Mouse (Mus musculus) limb, embryonic 12.5 days (tissue): ENCODE results near the gene Unk. TPM values are rescaled to one million over a fixed set of nuclear protein-coding genes. Genes with fewer than 3 reads are reported as not detected.
"Not testable (repeated sequence)": the region's sequence is repeated elsewhere in the genome, so short reads cannot be mapped to it uniquely, and the experiment has no call there.

Experiments
- ATAC-seq: fragments of 200-750 bp; cut with Nextera tagmentation; 2 replicates; pipeline ENCODE4 v1.8.0; 2017; ENCODE audit warnings: low read depth, moderate TSS enrichment; ENCODE audit not compliant: insufficient number of reproducible peaks, insufficient read depth, low FRiP score, low TSS enrichment
- H3K27ac ChIP-seq: fragments of 300-500 bp; sonication (generic); 2 replicates; pipeline ENCODE4 v1.5.1; 2016; ENCODE audit warnings: mild to moderate bottlenecking, moderate library complexity
- H3K27me3 ChIP-seq: fragments of 300-500 bp; sonication (generic); 2 replicates; pipeline ENCODE4 v1.6.1; 2016; ENCODE audit warnings: mild to moderate bottlenecking, moderate library complexity
- H3K36me3 ChIP-seq: fragments of 300-500 bp; sonication (generic); 2 replicates; pipeline ENCODE4 v1.6.1; 2016; ENCODE audit warnings: mild to moderate bottlenecking, moderate library complexity
- H3K4me1 ChIP-seq: fragments of 300-500 bp; sonication (generic); replicated peaks from 2 replicates; pipeline ENCODE4 v1.6.1; 2016
- H3K4me2 ChIP-seq: fragments of 300-500 bp; sonication (generic); 2 replicates; pipeline ENCODE4 v1.6.1; 2016; ENCODE audit warnings: mild to moderate bottlenecking, moderate library complexity
- H3K4me3 ChIP-seq: fragments of 300-500 bp; sonication (generic); replicated peaks from 2 replicates; pipeline ENCODE4 v1.5.1; 2016; ENCODE audit warnings: mild to moderate bottlenecking
- H3K9ac ChIP-seq: fragments of 300-500 bp; sonication (generic); replicated peaks from 2 replicates; pipeline ENCODE4 v1.6.1; 2016; ENCODE audit warnings: mild to moderate bottlenecking, moderate library complexity
- H3K9me3 ChIP-seq: fragments of 300-500 bp; sonication (generic); 2 replicates; pipeline ENCODE4 v1.6.1; 2016; ENCODE audit warnings: mild to moderate bottlenecking, moderate library complexity
- WGBS: fragments of 180-500 bp; shearing (Covaris S2); methylation state at CpG from one replicate; pipeline ENCODE4 v1.1.7; 2016; 5-methylcytosine and 5-hydroxymethylcytosine counted together
- polyA plus RNA-seq: library from polyadenylated mRNA; unstranded; fragments of >200 nt; fragmentation: Nextera tagmentation; extraction: Ambion mirVana; gene quantifications from 2 replicates; pipeline ENCODE4 v1.2.1, GENCODE M21; 2016

Unk gene
- polyA plus RNA-seq, 1 experiment from 2014 or later = 50.0 TPM

GRCm38 (mm10) chr11:116081081-116081480 is 51.0 kb downstream of the Unk start:
- Histone ChIP-seq H3K4me1 (peaks cover 25% of the 10 kb centered on the region), H3K27ac (no peak overlapping the region), H3K4me3 (no peak overlapping the region), H3K36me3 (peaks cover 59% of the 10 kb centered on the region), H3K9me3 (no peaks in the 10 kb centered on the region), H3K9ac (no peak overlapping the region), H3K4me2 (no peak overlapping the region), H3K27me3 (no peaks in the 10 kb centered on the region)
- ATAC-seq = no peak
- WGBS = 72% methylated on average over 6 of the region's 6 CpGs

GRCm38 (mm10) chr11:116083096-116083672 is 53.1 kb downstream of the Unk start:
- no peak overlapping the region for H3K4me3 ChIP-seq
- H3K9ac ChIP-seq = no peak overlapping the region
- H3K4me1 ChIP-seq = peaks cover 23% of the 10 kb centered on the region
- H3K9me3 ChIP-seq = no peaks in the 10 kb centered on the region
- no peak for ATAC-seq
- 90% methylated on average over 14 of the region's 14 CpGs for WGBS
- H3K36me3 ChIP-seq = peaks cover 59% of the 10 kb centered on the region
- no peak overlapping the region for H3K4me2 ChIP-seq
- H3K27ac ChIP-seq = no peak overlapping the region
- no peaks in the 10 kb centered on the region for H3K27me3 ChIP-seq

- no peaks in the 10 kb centered on the region for H3K27me3 ChIP-seq
- WGBS = 93% methylated on average over 6 of the region's 6 CpGs
- H3K4me1 ChIP-seq = peaks cover 20% of the 10 kb centered on the region
- peaks cover 53% of the 10 kb centered on the region for H3K36me3 ChIP-seq
- no peak overlapping the region for H3K4me3 ChIP-seq
- ATAC-seq = no peak
- no peak overlapping the region for H3K27ac ChIP-seq
- H3K9ac ChIP-seq = no peak overlapping the region
- H3K4me2 ChIP-seq = no peak overlapping the region
- no peaks in the 10 kb centered on the region for H3K9me3 ChIP-seq
Measured at GRCm38 (mm10) chr11:116084166-116084565, 54.0 kb downstream of the Unk start.

DNA sequence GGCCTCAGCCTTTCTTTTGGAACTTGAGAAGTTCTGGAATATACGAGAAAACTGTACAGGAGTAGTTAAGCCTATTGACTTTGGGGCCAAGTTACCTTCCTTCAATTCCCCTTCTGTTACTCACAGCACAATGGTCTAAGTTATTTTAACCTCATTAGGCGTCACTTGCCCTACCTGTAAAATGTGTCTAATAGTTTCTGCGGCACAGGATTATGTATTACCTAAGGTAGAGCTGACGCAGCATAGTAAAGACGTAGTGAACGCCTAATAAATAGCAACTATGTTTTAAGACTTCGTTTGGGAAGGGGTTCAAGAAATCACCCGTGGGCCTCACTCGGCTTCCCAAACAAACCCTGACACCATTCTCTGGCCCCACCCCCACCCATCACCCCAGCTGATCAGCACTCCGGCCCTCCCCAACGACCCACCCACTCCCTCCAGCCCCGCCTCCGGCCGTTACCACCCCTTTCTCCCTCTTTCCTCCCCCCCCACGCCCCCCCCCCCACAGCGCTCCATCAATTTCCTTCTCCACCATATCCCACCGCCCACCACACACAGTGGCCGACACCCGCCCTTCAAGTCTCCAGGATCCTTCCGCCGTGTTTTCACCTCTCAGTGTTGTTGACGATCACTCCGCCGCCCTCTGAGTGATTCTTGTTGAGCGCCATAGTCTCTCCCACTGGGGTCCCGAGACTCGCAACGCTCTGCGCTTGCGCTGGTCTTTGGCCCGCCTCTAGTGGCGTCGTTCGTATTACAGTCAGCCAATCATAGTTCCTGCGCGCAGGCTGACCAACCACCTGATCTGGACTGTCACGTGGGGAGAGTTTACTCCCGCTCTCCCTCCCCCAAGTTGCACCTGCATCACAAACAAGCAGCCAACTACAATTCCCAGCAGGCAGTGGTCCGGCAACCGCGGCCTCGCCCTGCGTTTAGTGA is 56.4 kb downstream of the Unk start, which contains the start of gene Wbp2:
Gene Wbp2, minus strand, starts transcription at position 738 of the 936 bp plus-strand sequence.
- WGBS = 4% methylated on average over 37 of the region's 43 CpGs
- H3K27ac ChIP-seq = peak within 1 kb of the TSS; percentile 60

GRCm38 (mm10) chr11:116087194-116088130 is 57.3 kb downstream of the Unk start:
- H3K36me3 ChIP-seq = peaks cover 20% of the 10 kb centered on the region
- peaks cover 18% of the 10 kb centered on the region for H3K4me1 ChIP-seq
- H3K9ac ChIP-seq = peak overlapping the region; percentile 13; the same call in 1 of the 2 replicates
- H3K4me3 ChIP-seq = peak overlapping the region; percentile 51
- H3K27ac ChIP-seq = peak overlapping the region; percentile 60
- peak overlapping the region; percentile 57 for H3K4me2 ChIP-seq
- H3K9me3 ChIP-seq = no peaks in the 10 kb centered on the region
- WGBS = 3% methylated on average over 31 of the region's 31 CpGs
- peak; percentile 62 for ATAC-seq
- no peaks in the 10 kb centered on the region for H3K27me3 ChIP-seq

More for the DNA sequence above, 56.4 kb downstream of the Unk start, which contains the start of gene Wbp2:
- ATAC-seq = peak; percentile 94
- peak within 1 kb of the TSS; percentile 57 for H3K4me2 ChIP-seq
- no peaks in the 10 kb centered on the region for H3K27me3 ChIP-seq
- H3K4me1 ChIP-seq = peaks cover 18% of the 10 kb centered on the region
- H3K36me3 ChIP-seq = peaks cover 30% of the 10 kb centered on the region
- H3K9ac ChIP-seq = peak within 1 kb of the TSS; percentile 48
- no peaks in the 10 kb centered on the region for H3K9me3 ChIP-seq
- H3K4me3 ChIP-seq = peak within 1 kb of the TSS; percentile 51

DNA sequence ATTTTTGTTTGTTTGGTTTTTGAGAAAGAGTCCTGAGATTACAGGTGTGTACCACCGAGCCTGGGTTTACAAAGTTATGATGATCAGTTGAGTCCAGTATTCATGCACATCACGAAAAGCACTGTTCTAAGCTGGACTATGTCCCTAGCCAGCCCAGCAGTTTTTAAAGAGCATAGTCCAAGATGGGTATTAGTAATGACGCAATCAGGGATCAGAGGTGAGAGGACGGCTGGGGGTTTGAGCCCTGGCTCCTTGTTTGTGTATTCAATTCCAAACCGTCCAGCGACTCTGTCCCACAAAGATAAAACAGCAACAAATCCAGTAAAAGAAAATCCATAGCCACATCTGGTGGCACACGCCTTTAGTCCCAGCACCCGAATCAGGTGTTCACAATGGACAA is 58.1 kb downstream of the Unk start:
- Histone ChIP-seq H3K27ac (no peak overlapping the region), H3K4me3 (no peak overlapping the region), H3K4me2 (peak overlapping the region; percentile 57), H3K9me3 (no peaks in the 10 kb centered on the region), H3K27me3 (no peaks in the 10 kb centered on the region), H3K4me1 (peaks cover 18% of the 10 kb centered on the region), H3K36me3 (peaks cover 15% of the 10 kb centered on the region), H3K9ac (peak overlapping the region; percentile 13; the same call in 1 of the 2 replicates)
- ATAC-seq = no peak
- 85% methylated on average over 8 of the region's 8 CpGs for WGBS

- Histone ChIP-seq H3K27ac (no peak overlapping the region), H3K9me3 (no peaks in the 10 kb centered on the region), H3K9ac (no peak overlapping the region), H3K36me3 (peaks cover 8% of the 10 kb centered on the region), H3K4me1 (peaks cover 18% of the 10 kb centered on the region), H3K4me2 (no peak overlapping the region), H3K4me3 (no peak overlapping the region), H3K27me3 (no peaks in the 10 kb centered on the region)
- WGBS = 87% methylated on average over 11 of the region's 11 CpGs
- ATAC-seq = no peak
Measured at GRCm38 (mm10) chr11:116088741-116089394, 58.7 kb downstream of the Unk start.

- no peak overlapping the region for H3K9ac ChIP-seq
- ATAC-seq = no peak
- H3K36me3 ChIP-seq = peaks cover 2% of the 10 kb centered on the region; the same call in 1 of the 2 replicates
- no peaks in the 10 kb centered on the region for H3K27me3 ChIP-seq
- no peak overlapping the region for H3K4me2 ChIP-seq
- H3K9me3 ChIP-seq = no peaks in the 10 kb centered on the region
- peaks cover 18% of the 10 kb centered on the region for H3K4me1 ChIP-seq
- 89% methylated on average over 6 of the region's 6 CpGs for WGBS
- no peak overlapping the region for H3K4me3 ChIP-seq
- H3K27ac ChIP-seq = no peak overlapping the region
Measured at GRCm38 (mm10) chr11:116089545-116089944, 59.4 kb downstream of the Unk start.

GRCm38 (mm10) chr11:116091591-116091990 is 61.5 kb downstream of the Unk start:
- H3K27ac ChIP-seq = no peak overlapping the region
- 85% methylated on average over 6 of the region's 6 CpGs for WGBS
- no peak for ATAC-seq
- peaks cover 10% of the 10 kb centered on the region for H3K4me1 ChIP-seq
- H3K9ac ChIP-seq = no peak overlapping the region
- H3K9me3 ChIP-seq = peaks cover 1% of the 10 kb centered on the region; the same call in 1 of the 2 replicates
- no peaks in the 10 kb centered on the region for H3K36me3 ChIP-seq
- no peaks in the 10 kb centered on the region for H3K27me3 ChIP-seq
- no peak overlapping the region for H3K4me2 ChIP-seq
- no peak overlapping the region for H3K4me3 ChIP-seq

DNA sequence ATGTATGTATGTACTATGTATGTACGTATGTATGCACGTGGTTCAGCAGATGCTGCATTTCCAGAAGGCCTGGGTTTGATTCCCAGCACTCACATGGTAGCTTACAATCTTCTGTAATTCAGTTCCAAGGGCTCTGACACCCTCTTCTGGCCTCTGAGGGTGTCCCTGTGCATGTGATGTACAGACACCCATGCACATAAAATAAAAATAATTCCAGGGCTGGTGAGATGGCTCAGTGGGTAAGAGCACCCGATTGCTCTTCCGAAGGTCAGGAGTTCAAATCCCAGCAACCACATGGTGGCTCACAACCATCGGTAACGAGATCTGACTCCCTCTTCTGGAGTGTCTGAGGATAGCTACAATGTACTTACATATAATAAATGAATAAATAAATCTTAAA is 62.8 kb downstream of the Unk start:
- WGBS = 93% methylated on average over 6 of the region's 6 CpGs
- H3K9me3 ChIP-seq = not testable (repeated sequence)

More for the DNA sequence above, 62.8 kb downstream of the Unk start:
- not testable (repeated sequence) for ATAC-seq, H3K4me2 ChIP-seq, H3K27me3 ChIP-seq, H3K36me3 ChIP-seq, H3K4me3 ChIP-seq, H3K9ac ChIP-seq, H3K27ac ChIP-seq, H3K4me1 ChIP-seq
